Mouse (Mus musculus): Measurements from ENCODE around the gene Ccdc93.

- TF ChIP-seq CTCF (IDR thresholded peaks at IDR 0.05; ENCODE audit: borderline replicate concordance, insufficient read depth, low read length) (no peak), POLR2A (IDR thresholded peaks at IDR 0.05; ENCODE audit: low read depth, low read length) (no peak)
Observed at GRCm38 (mm10) chr1:121527600-121528398, 97.0 kb downstream of the Ccdc93 start.
